Mouse (Mus musculus) megakaryocyte progenitor cell, adult 5-6 weeks (primary cell): ENCODE data around the gene Art3. TPM values are rescaled to one million over a fixed set of nuclear protein-coding genes. Genes with fewer than 3 reads are reported as not detected.

ENCODE experiments used
- ATAC-seq: replicated peaks from 2 replicates; pipeline ENCODE4 v1.8.0; 2016; ENCODE audit warnings: mild to moderate bottlenecking, moderate TSS enrichment, inconsistent platforms; ENCODE audit not compliant: poor library complexity
- total RNA-seq, 2 experiments: library from RNA; stranded (forward) in 1 of 2; stranded (reverse) in 1 of 2; fragments of 157-497, 149-512 nt in 1 of 2; fragments of 200-1000 nt in 1 of 2; gene quantifications; 2 replicates each; pipeline versions ENCODE4 v1.2.3 to v1.2.4; 2015 to 2017

Gene Art3
- total RNA-seq, 2 experiments from 2014 or later = 1.5 TPM; not detected in 1

GRCm38 (mm10) chr5:92411461-92412140 is 80.0 kb downstream of the Art3 start:
- ATAC-seq = peak; percentile 64; the same call in 1 of the 2 replicates

- 0 out of 2 replicates have a peak, but pooled peaks have one; percentile 32 for ATAC-seq
Measured at GRCm38 (mm10) chr5:92413271-92413981, 81.8 kb downstream of the Art3 start.

GRCm38 (mm10) chr5:92413982-92414375 is 82.4 kb downstream of the Art3 start:
- ATAC-seq = no peak

GRCm38 (mm10) chr5:92424126-92424525 is 92.5 kb downstream of the Art3 start:
- ATAC-seq = no peak

GRCm38 (mm10) chr5:92430723-92431122 is 99.1 kb downstream of the Art3 start:
- ATAC-seq = no peak

- ATAC-seq = no peak
Measured at GRCm38 (mm10) chr5:92431611-92432010, 100.0 kb downstream of the Art3 start.

GRCm38 (mm10) chr5:92434070-92434469 is 102.4 kb downstream of the Art3 start:
- ATAC-seq = no peak

GRCm38 (mm10) chr5:92434571-92434985 is 103.0 kb downstream of the Art3 start:
- ATAC-seq = peak; percentile 23

- peak; percentile 97 for ATAC-seq
Measured at GRCm38 (mm10) chr5:92435025-92435584, 103.5 kb downstream of the Art3 start, which contains the start of gene Nup54. TSS of gene Nup54 (minus strand) at chr5:92435219.

GRCm38 (mm10) chr5:92438540-92438939 is 106.9 kb downstream of the Art3 start:
- no peak for ATAC-seq

- ATAC-seq = peak; percentile 97
Measured at GRCm38 (mm10) chr5:92441494-92441893, 109.9 kb downstream of the Art3 start.

GRCm38 (mm10) chr5:92442914-92443313 is 111.3 kb downstream of the Art3 start:
- no peak for ATAC-seq

- ATAC-seq = no peak
Measured at GRCm38 (mm10) chr5:92445016-92445415, 113.4 kb downstream of the Art3 start.

GRCm38 (mm10) chr5:92446736-92447135 is 115.1 kb downstream of the Art3 start:
- no peak for ATAC-seq

GRCm38 (mm10) chr5:92452876-92453275 is 121.2 kb downstream of the Art3 start:
- ATAC-seq = no peak

GRCm38 (mm10) chr5:92457410-92457809 is 125.8 kb downstream of the Art3 start:
- peak; percentile 71 for ATAC-seq

- ATAC-seq = no peak
Measured at GRCm38 (mm10) chr5:92458726-92459125, 127.1 kb downstream of the Art3 start.

- ATAC-seq = peak; percentile 74
Measured at GRCm38 (mm10) chr5:92461321-92461720, 129.7 kb downstream of the Art3 start.
